Mouse (Mus musculus): ENCODE measurements at regions not wholly inside any gene's neighbourhood (a gene's known extent, or its start where the extent isn't known, plus 50 kb on each side); places are given as distances from the start of the nearest gene placed in this dataset.

- 41% methylated on average over 8 of the region's 8 CpGs for WGBS
- Histone ChIP-seq H3K36me3 (ENCODE audit: control insufficient read depth, insufficient read depth, low read length) (no peaks in the 10 kb centered on the region), H3K27ac (ENCODE audit: insufficient read depth, low read depth, low read length) (peak overlapping the region; percentile 94), H3K4me3 (ENCODE audit: low read depth, low read length) (no peak overlapping the region), H3K27me3 (ENCODE audit: control insufficient read depth, insufficient read depth, low read length) (no peaks in the 10 kb centered on the region), H3K4me1 (ENCODE audit: control insufficient read depth, insufficient read depth, insufficient read length, low read length) (peaks cover 63% of the 10 kb centered on the region)
- TF ChIP-seq CTCF (IDR thresholded peaks at IDR 0.05; ENCODE audit: extremely low read depth, insufficient read length, insufficient replicate concordance, low read depth, low read length) (no peak), POLR2A (IDR thresholded peaks at IDR 0.05; ENCODE audit: low read depth, low read length) (no peak)
Measured at GRCm38 (mm10) chr8:126847664-126848353, 97.8 kb downstream of the Tomm20 start.

GRCm38 (mm10) chr8:126846188-126846565 is 99.5 kb downstream of the Tomm20 start:
- Histone ChIP-seq H3K27ac (ENCODE audit: insufficient read depth, low read depth, low read length) (peak overlapping the region; percentile 67), H3K4me1 (ENCODE audit: control insufficient read depth, insufficient read depth, insufficient read length, low read length) (peaks cover 54% of the 10 kb centered on the region), H3K27me3 (ENCODE audit: control insufficient read depth, insufficient read depth, low read length) (no peaks in the 10 kb centered on the region), H3K36me3 (ENCODE audit: control insufficient read depth, insufficient read depth, low read length) (no peaks in the 10 kb centered on the region), H3K4me3 (ENCODE audit: low read depth, low read length) (no peak overlapping the region)
- WGBS, result 61% methylated on average over 3 of the region's 3 CpGs
- no peak for TF ChIP-seq CTCF (IDR thresholded peaks at IDR 0.05; ENCODE audit: extremely low read depth, insufficient read length, insufficient replicate concordance, low read depth, low read length)
- TF ChIP-seq POLR2A (IDR thresholded peaks at IDR 0.05; ENCODE audit: low read depth, low read length), result no peak

GRCm38 (mm10) chr8:126845530-126846187 is 100.0 kb downstream of the Tomm20 start:
- Histone ChIP-seq H3K27me3 (ENCODE audit: control insufficient read depth, insufficient read depth, low read length) (no peaks in the 10 kb centered on the region), H3K36me3 (ENCODE audit: control insufficient read depth, insufficient read depth, low read length) (no peaks in the 10 kb centered on the region), H3K27ac (ENCODE audit: insufficient read depth, low read depth, low read length) (peak overlapping the region; percentile 67), H3K4me1 (ENCODE audit: control insufficient read depth, insufficient read depth, insufficient read length, low read length) (peaks cover 52% of the 10 kb centered on the region), H3K4me3 (ENCODE audit: low read depth, low read length) (no peak overlapping the region)
- 89% methylated on average over 14 of the region's 14 CpGs for WGBS
- TF ChIP-seq POLR2A (IDR thresholded peaks at IDR 0.05; ENCODE audit: low read depth, low read length), result no peak
- TF ChIP-seq CTCF (IDR thresholded peaks at IDR 0.05; ENCODE audit: extremely low read depth, insufficient read length, insufficient replicate concordance, low read depth, low read length), result no peak

GRCm38 (mm10) chr8:126844627-126845026 is 101.0 kb downstream of the Tomm20 start:
- Histone ChIP-seq H3K27me3 (ENCODE audit: control insufficient read depth, insufficient read depth, low read length) (no peaks in the 10 kb centered on the region), H3K4me1 (ENCODE audit: control insufficient read depth, insufficient read depth, insufficient read length, low read length) (peaks cover 45% of the 10 kb centered on the region), H3K36me3 (ENCODE audit: control insufficient read depth, insufficient read depth, low read length) (no peaks in the 10 kb centered on the region), H3K27ac (ENCODE audit: insufficient read depth, low read depth, low read length) (peak overlapping the region; percentile 32), H3K4me3 (ENCODE audit: low read depth, low read length) (no peak overlapping the region)
- WGBS, result 67% methylated on average over 4 of the region's 4 CpGs
- no peak for TF ChIP-seq CTCF (IDR thresholded peaks at IDR 0.05; ENCODE audit: extremely low read depth, insufficient read length, insufficient replicate concordance, low read depth, low read length)

- H3K27ac ChIP-seq (ENCODE audit: insufficient read depth, low read depth, low read length), result no peak overlapping the region
- H3K36me3 ChIP-seq (ENCODE audit: control insufficient read depth, insufficient read depth, low read length), result no peaks in the 10 kb centered on the region
- no peak for TF ChIP-seq POLR2A (IDR thresholded peaks at IDR 0.05; ENCODE audit: low read depth, low read length)
- TF ChIP-seq CTCF (IDR thresholded peaks at IDR 0.05; ENCODE audit: extremely low read depth, insufficient read length, insufficient replicate concordance, low read depth, low read length), result no peak
- no peaks in the 10 kb centered on the region for H3K27me3 ChIP-seq (ENCODE audit: control insufficient read depth, insufficient read depth, low read length)
- 84% methylated on average over 7 of the region's 7 CpGs for WGBS
- peaks cover 37% of the 10 kb centered on the region for H3K4me1 ChIP-seq (ENCODE audit: control insufficient read depth, insufficient read depth, insufficient read length, low read length)
- no peak overlapping the region for H3K4me3 ChIP-seq (ENCODE audit: low read depth, low read length)
Measured at GRCm38 (mm10) chr8:126841187-126841586, 104.5 kb downstream of the Tomm20 start.

GRCm38 (mm10) chr8:126839712-126840355 is 105.8 kb downstream of the Tomm20 start:
- H3K4me1 ChIP-seq (ENCODE audit: control insufficient read depth, insufficient read depth, insufficient read length, low read length), result peaks cover 31% of the 10 kb centered on the region
- no peak overlapping the region for H3K4me3 ChIP-seq (ENCODE audit: low read depth, low read length)
- peak overlapping the region; percentile 64 for H3K27ac ChIP-seq (ENCODE audit: insufficient read depth, low read depth, low read length)
- 40% methylated on average over 5 of the region's 5 CpGs for WGBS
- no peak for TF ChIP-seq CTCF (IDR thresholded peaks at IDR 0.05; ENCODE audit: extremely low read depth, insufficient read length, insufficient replicate concordance, low read depth, low read length)
- TF ChIP-seq POLR2A (IDR thresholded peaks at IDR 0.05; ENCODE audit: low read depth, low read length), result no peak
- no peaks in the 10 kb centered on the region for H3K36me3 ChIP-seq (ENCODE audit: control insufficient read depth, insufficient read depth, low read length)
- H3K27me3 ChIP-seq (ENCODE audit: control insufficient read depth, insufficient read depth, low read length), result no peaks in the 10 kb centered on the region

GRCm38 (mm10) chr8:126839039-126839711 is 106.5 kb downstream of the Tomm20 start:
- 19% methylated on average over 8 of the region's 8 CpGs for WGBS
- H3K27ac ChIP-seq (ENCODE audit: insufficient read depth, low read depth, low read length), result peak overlapping the region; percentile 64

More at GRCm38 (mm10) chr8:126839039-126839711, 106.5 kb downstream of the Tomm20 start:
- TF ChIP-seq POLR2A (IDR thresholded peaks at IDR 0.05; ENCODE audit: low read depth, low read length) (no peak), CTCF (IDR thresholded peaks at IDR 0.05; ENCODE audit: extremely low read depth, insufficient read length, insufficient replicate concordance, low read depth, low read length) (no peak)
- peaks cover 25% of the 10 kb centered on the region for H3K4me1 ChIP-seq (ENCODE audit: control insufficient read depth, insufficient read depth, insufficient read length, low read length)
- no peaks in the 10 kb centered on the region for H3K36me3 ChIP-seq (ENCODE audit: control insufficient read depth, insufficient read depth, low read length)
- no peak overlapping the region for H3K4me3 ChIP-seq (ENCODE audit: low read depth, low read length)
- no peaks in the 10 kb centered on the region for H3K27me3 ChIP-seq (ENCODE audit: control insufficient read depth, insufficient read depth, low read length)

Measured in small intestine, adult 2 months (tissue).